Mouse (Mus musculus): ENCODE measurements around the gene Ccdc33. TPM values are rescaled to one million over a fixed set of nuclear protein-coding genes. Genes with fewer than 3 reads are reported as not detected.

The Ccdc33 gene
- under 1 TPM; 0.29 to 0.49 TPM for total RNA-seq (2021)
- long read RNA-seq, experiment 1, partial matches to known transcripts, result 0 of 1 reads
- long read RNA-seq, experiment 1, other reads (novel, unspliced or antisense), result 1 of 1 reads
- long read RNA-seq, experiment 2, result 0 reads

DNA sequence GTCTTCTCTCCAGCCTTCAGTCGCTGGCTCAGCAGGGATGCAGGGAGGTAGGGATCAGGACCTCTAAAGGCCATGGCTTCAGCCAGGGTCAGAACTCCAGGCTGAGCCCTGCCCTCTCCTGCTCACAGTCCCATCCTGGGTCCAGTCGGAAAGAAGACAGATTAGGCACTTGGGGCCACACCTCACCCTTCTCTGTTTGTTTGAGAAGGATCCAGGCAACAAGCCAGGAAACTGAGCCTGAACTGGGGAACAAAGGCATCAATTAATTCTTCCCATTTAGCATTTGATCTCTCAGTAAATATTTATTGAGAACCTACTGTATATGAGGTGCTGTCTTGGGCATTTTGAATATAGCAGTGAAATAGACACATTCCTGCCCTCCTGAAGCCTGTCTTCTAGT lies at the start of gene Ccdc33:
Gene Ccdc33 (minus strand): TSS at position 153 of the 400 bp plus-strand sequence.
- DNase-seq (ENCODE audit: low spot score in 2 of 2), result no peak
- H3K4me3 ChIP-seq, result no peak within 1 kb of the TSS
- no peak for TF ChIP-seq CTCF (conservative IDR thresholded peaks at IDR 0.05)
- H3K27ac ChIP-seq, result no peak within 1 kb of the TSS

DNA sequence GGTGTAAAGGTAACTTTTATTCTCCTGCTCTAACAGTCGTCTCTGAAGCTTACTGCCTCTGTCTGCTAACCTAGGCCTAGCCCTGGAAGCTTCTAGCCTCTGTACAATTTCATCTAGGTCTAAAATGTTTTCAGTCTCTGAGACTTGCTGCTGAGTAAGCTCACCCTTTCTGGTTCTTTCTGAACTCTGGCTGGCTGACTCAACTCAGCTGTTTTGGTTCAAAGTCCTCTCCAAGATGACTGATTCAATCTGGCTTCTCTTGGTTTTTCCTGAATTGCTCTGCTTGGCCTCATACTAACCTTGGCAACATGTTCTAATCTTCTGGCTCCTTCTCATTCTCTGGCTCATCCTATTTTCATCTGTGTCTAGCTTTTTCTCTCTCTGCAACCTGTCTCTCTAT lies 47.2 kb upstream of the Ccdc33 start:
- Histone ChIP-seq H3K27ac (no peak overlapping the region), H3K4me3 (no peak overlapping the region)
- no peak for TF ChIP-seq CTCF (conservative IDR thresholded peaks at IDR 0.05)
- no peak for DNase-seq (ENCODE audit: low spot score in 2 of 2)

DNA sequence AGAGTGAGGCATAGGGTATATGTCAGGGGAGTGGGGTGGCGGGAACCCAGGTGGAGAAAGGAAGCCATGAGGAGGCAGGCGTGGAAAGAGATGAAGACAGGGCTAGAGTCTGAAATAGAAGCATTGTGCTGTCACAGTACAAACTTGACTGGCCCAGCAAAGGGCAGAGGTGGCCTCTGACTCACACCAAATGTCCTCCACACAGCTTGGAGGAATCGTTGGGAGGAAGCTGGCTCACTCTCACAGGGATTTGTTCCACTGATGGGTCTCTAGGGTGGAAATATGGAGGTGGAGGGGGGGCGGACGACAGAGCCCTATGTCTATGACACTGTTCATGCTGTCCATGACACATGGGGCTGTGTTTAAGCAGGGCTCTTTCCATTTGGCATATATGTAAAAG lies 44.5 kb upstream of the Ccdc33 start:
- H3K4me3 ChIP-seq, result no peak overlapping the region
- DNase-seq (ENCODE audit: low spot score in 2 of 2), result no peak
- TF ChIP-seq CTCF (conservative IDR thresholded peaks at IDR 0.05), result no peak
- H3K27ac ChIP-seq, result no peak overlapping the region

DNA sequence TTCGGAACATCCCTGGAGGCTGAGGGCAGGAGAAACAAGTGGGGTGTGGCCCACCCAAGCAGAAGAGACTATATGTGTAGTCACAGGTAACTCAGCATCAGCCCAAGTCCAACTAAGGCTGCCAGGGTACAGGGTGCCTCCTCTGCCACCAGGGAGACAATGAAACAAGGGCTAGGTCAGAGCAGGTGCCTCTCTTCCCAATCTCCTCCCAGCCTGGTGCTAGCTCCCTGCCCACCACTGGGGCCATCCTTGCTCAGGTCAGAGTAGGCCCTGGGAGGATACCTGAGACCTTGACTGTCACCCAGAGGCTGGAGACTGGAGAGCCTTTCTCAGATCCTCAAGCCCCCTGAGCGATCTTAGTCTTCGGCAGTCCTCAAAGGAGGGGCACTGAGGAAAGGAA lies 43.5 kb upstream of the Ccdc33 start:
- no peak overlapping the region for H3K27ac ChIP-seq
- no peak for TF ChIP-seq CTCF (conservative IDR thresholded peaks at IDR 0.05)
- no peak for DNase-seq (ENCODE audit: low spot score in 2 of 2)
- H3K4me3 ChIP-seq, result no peak overlapping the region

DNA sequence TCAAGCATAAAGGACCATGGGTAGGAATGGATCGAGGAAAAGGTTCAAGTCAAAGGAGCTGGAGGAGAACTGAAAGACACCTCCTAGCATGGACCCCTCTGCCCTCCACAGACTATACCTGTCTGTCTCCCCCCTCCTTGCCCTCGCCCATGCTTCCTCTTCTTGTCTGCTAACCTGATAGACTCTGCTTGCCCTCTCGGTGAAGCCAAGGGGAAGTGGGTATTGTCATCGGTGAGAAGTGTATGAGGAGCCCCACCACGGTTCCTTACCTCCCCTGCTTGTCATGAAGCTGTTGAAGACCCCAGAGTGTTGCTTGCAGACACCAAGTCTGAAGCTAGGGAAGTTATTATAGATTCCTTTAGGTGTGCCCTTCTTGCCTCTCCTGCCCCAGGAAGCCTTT lies 41.7 kb upstream of the Ccdc33 start:
- no peak for DNase-seq (ENCODE audit: low spot score in 2 of 2)
- H3K27ac ChIP-seq, result peak overlapping the region; percentile 83
- H3K4me3 ChIP-seq, result no peak overlapping the region
- no peak for TF ChIP-seq CTCF (conservative IDR thresholded peaks at IDR 0.05)

DNA sequence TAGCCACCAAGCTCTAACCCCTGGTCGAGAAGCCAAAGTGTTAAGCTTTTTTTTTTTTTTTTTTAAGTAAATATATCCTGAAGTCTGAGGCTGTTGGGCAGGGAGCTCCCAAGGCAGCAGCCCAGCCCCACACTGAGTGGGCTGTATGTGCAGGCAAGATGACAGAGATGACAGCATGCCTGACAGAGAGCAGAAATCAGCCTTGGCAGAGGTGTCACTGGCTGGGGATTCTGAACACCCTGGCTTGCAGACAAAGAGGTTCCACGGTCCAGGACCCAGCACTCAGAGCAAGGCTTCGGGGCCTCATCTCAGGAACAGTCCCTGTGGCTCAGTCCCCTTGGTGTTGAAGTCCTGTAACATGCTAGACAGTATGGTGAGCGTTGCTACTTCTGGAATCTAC lies 41.2 kb upstream of the Ccdc33 start:
- Histone ChIP-seq H3K27ac (peak overlapping the region; percentile 83), H3K4me3 (no peak overlapping the region)
- DNase-seq (ENCODE audit: low spot score in 2 of 2), result peak; percentile 46 to 55
- TF ChIP-seq CTCF (conservative IDR thresholded peaks at IDR 0.05), result no peak

DNA sequence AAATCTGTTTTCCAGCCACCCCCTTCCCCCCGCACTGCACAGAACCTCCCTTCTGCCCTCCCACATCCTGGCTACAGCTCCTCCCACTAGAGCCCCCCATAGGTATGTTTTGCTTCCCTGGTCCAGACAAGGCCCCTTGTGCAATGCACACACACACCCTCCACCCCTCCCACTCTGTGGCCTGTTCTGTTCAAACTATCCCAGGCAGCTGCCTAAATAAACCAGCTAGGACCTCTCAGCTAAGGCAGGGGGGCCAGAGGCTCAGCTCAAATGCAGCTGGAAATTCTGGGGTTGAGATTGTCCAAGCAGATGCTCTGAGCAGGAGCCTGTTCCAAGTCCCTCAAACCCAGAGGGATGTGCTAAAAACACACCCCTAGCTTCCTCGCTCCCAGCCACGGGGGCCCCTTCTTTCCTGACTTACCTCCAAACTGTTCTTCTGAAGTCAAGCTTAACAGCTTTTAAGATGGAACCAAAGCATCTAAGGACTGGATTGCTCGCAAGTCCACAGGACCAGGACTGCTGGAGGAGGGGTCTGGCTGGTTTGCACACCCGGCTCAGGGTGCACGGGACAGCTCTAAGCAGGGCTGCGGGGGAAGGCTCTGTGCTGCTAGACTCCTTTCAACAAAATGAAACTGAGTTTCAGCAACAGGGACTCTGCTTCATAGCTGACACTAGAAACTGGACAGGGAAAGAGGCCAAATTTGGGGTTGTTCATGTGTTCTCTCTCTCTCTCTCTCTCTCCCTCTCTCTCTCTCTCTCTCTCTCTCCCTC lies 40.1 kb upstream of the Ccdc33 start:
- TF ChIP-seq CTCF (conservative IDR thresholded peaks at IDR 0.05), result no peak
- Histone ChIP-seq H3K27ac (peak overlapping the region; percentile 83), H3K4me3 (no peak overlapping the region)
- no peak for DNase-seq (ENCODE audit: low spot score in 2 of 2)

DNA sequence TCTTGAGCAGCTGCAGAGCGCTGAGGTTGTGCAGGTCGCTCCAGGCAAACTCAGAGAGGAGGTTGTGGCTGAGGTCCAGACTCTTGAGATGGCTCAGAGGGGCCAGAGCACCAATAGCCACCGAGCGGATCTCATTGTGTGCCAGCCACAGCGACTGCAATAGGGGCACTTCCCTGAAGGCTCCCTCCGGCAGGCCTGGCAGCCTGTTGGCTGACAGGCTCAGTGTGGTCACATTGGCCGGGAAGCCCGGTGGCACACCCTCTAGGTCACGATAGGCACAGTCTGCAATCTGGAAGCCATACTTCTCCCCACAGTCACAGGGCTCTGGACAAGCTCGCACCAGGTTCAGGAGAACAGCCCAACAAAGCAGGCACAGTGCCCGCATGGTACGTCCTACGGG lies 39.2 kb upstream of the Ccdc33 start:
- no peak for DNase-seq (ENCODE audit: low spot score in 2 of 2)
- TF ChIP-seq CTCF (conservative IDR thresholded peaks at IDR 0.05), result no peak
- Histone ChIP-seq H3K4me3 (peak overlapping the region; percentile 1), H3K27ac (peak overlapping the region; percentile 83)

DNA sequence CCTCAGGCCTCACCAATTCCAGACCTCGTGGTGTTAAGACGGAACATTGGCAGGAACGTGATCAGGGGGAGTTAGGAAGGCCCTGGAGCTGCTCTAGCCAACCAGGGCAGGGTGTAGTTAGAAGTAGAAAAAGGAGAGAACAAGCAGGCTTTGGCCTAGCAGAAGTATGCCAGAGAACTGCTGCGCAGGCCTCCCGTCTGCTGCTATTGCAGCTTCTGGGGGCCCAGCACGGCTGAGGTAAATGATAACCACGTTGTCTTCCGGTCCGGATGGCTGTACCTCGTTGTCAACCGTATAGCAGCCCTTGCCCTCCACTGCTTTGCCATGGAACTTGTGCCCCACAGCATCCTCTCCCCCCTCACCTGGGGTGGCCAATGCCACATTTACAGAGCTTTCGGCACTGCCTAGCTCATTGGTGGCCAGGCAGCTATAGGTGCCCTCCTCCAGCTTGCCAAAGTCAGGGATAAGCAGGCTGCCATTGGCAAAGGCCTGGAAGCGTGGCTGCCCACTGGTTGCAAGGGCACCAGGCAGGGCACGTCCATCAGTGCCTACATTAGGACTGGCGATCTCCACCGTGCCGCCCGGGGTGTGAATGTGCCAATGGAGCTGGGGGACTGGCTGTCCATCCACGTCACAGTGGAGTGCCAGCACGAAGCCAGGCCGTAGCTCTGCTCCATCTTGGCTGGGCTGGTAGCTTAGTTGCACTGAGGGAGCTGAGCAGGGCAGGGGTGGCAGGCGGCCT lies 38.4 kb upstream of the Ccdc33 start:
- peak overlapping the region; percentile 83; the same call in 1 of the 2 replicates for H3K27ac ChIP-seq
- TF ChIP-seq CTCF (conservative IDR thresholded peaks at IDR 0.05), result no peak
- DNase-seq (ENCODE audit: low spot score in 2 of 2), result no peak
- H3K4me3 ChIP-seq, result no peak overlapping the region

DNA sequence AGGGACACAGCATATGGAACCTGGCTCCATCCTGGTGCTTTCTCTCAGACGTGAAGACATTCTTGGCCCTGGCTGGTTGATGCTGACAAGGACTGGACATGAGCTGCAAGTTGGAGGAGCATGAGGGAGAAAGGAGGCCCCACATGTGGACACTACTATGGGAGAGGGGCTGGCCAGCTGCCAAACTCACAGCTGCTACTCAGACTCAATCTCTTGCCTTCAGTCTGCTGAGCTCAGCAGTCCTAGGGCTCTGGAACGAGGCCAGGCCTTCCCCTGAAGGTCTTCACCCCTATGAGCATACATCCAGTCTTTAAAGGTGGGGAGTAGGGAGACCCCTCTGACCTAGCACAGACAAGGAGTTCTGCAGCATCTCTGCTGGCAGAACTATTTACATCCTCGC lies 36.7 kb upstream of the Ccdc33 start:
- Histone ChIP-seq H3K4me3 (no peak overlapping the region), H3K27ac (0 out of 2 replicates have a peak overlapping the region, but pooled peaks have one; percentile 5)
- no peak for TF ChIP-seq CTCF (conservative IDR thresholded peaks at IDR 0.05)
- DNase-seq (ENCODE audit: low spot score in 2 of 2), result no peak

DNA sequence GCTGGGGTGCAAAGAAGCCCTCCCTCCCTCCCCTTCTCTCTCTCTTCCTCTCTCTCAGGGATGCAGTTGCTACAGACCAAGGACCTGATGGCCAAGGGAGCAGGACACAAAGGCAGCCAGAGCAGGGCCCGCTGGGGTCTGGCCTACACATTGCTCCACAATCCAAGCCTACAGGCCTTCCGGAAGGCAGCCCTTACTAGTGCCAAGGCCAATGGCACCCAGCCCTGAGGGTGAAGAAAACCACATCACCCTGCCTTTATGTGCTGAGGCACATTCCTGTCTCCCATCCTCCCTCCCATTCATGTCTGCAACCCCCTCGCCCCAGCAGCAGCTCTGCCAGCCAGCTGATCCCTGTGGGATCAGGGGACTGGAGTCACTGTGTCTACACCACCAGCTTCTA lies 34.5 kb upstream of the Ccdc33 start:
- DNase-seq (ENCODE audit: low spot score in 2 of 2), result no peak
- no peak overlapping the region for H3K4me3 ChIP-seq
- no peak overlapping the region for H3K27ac ChIP-seq
- no peak for TF ChIP-seq CTCF (conservative IDR thresholded peaks at IDR 0.05)

DNA sequence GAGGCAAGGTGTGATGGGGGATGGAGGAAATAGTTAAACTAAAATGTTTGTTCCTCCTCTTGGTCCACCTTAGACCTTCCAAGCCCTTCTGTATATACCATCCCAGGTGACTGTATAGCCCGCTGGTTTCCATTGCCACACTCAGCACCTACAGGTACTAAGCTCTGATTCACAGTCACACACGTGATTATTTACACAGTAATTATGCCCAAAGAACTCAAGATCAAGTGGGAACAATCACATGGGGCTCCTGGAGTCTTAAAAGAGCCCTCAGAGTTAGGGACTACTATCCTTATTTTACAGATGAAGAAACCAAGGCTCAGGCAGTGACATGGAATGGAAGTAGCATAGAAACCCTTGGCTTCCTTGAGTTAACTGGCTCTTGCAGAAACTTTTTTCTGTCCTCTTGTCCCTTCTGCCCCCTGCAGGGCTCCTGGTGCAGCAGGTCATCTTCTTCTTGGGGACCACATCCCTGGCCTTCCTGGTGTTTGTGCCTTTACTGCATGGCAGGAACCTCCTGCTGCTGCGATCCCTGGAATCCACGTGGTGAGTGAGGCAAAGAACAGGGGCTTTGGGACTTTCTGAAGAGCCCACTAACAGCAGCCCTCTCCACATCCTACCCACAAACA lies 32.2 kb upstream of the Ccdc33 start:
- H3K4me3 ChIP-seq, result no peak overlapping the region
- no peak for DNase-seq (ENCODE audit: low spot score in 2 of 2)
- TF ChIP-seq CTCF (conservative IDR thresholded peaks at IDR 0.05), result peak; percentile 60
- no peak overlapping the region for H3K27ac ChIP-seq

DNA sequence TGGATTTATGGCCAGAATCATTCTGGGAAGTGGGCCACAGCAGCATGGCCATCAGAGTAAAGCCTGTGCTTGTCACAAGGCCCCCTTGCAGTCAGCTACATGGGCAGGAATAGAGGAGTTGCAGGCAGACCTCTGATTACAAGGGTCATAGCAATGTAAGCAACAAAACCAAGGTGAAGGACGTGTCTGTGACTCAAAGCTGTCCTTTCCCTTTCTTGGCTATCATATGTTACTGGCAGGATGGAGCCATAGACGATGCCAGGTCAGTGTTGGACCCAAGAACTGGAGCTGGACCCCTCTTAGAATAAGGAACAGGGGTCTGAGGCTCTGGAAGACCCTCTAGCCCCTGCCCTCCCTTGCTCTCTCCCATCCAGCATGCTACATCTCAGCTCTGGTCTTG lies 30.2 kb upstream of the Ccdc33 start:
- no peak overlapping the region for H3K4me3 ChIP-seq
- TF ChIP-seq CTCF (conservative IDR thresholded peaks at IDR 0.05), result no peak
- H3K27ac ChIP-seq, result no peak overlapping the region
- no peak for DNase-seq (ENCODE audit: low spot score in 2 of 2)
